Mouse (Mus musculus) cortical plate, adult 2 months (tissue): ENCODE results near the gene Ttc21a. TPM values are rescaled to one million over a fixed set of nuclear protein-coding genes. Genes with fewer than 3 reads are reported as not detected.

Source experiments
- H3K27ac ChIP-seq: fragments of 200-500 bp; 2 replicates; pipeline ENCODE4 v1.5.1; 2012; ENCODE audit warnings: low read length, control low read depth, inconsistent platforms; ENCODE audit not compliant: insufficient read depth
- H3K4me1 ChIP-seq: fragments of 200-500 bp; 2 replicates; pipeline ENCODE4 v1.6.1; 2011; ENCODE audit warnings: low read length; ENCODE audit not compliant: control insufficient read depth, insufficient read depth
- H3K4me3 ChIP-seq: fragments of 200-500 bp; 2 replicates; pipeline ENCODE4 v1.5.1; 2011; ENCODE audit warnings: mild to moderate bottlenecking, low read length, control low read depth; ENCODE audit not compliant: insufficient read depth
- CTCF ChIP-seq: fragments of 200-500 bp; IDR thresholded peaks from 2 replicates; pipeline ENCODE4 v1.5.1; 2011; ENCODE audit warnings: mild to moderate bottlenecking, control low read depth, low read length; ENCODE audit not compliant: insufficient read depth; ENCODE audit errors: extremely low read depth
- POLR2A ChIP-seq: fragments of 200-500 bp; IDR thresholded peaks from 2 replicates; pipeline ENCODE4 v1.6.1; 2011; ENCODE audit warnings: mild to moderate bottlenecking, low read length, control low read depth; ENCODE audit not compliant: insufficient read depth; ENCODE audit errors: extremely low read depth
- polyA plus RNA-seq: library from polyadenylated mRNA; depleted of rRNA; stranded (reverse); fragments of >200 nt; gene quantifications from 2 replicates; pipeline ENCODE4 v1.2.3, GENCODE M21; 2012

The Ttc21a gene
- polyA plus RNA-seq, 1 experiment, result 0.63 TPM

GRCm38 (mm10) chr9:119973281-119973680 lies 35.9 kb downstream of the Ttc21a start:
- H3K4me3 ChIP-seq, result no peak overlapping the region
- peaks cover 11% of the 10 kb centered on the region for H3K4me1 ChIP-seq
- H3K27ac ChIP-seq, result no peak overlapping the region
- TF ChIP-seq CTCF (no peak), POLR2A (no peak)

DNA sequence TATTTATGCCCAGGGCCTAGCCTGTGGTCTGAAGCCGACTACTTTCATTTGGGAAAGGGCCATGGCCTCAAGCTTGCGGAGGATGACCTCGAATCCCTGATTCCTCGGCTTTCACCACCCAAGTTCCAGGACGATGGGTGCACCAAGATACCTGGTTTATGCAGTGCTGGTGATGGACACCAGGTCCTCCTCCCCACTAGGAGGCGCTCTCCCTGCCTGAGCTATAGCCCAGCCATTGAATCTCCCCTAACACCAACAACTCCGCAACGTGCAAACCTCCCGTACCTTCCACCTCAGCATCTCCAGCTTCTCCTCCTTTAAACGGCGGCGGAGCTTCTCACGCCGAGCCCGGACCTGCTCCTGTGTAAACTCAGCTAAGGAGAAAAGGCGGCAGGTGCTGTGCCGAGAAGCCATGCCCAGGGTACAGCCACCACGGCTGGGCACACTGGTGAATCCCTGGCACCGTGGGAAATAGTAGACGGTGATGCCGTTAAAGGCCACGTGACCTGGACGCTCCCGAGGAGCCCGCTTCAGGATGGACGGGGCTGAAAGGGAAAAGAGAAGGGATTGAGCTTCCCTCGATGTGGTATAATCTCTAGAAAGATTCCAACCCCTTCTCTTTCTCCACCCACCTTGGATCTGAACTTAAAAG lies 36.6 kb downstream of the Ttc21a start:
- Histone ChIP-seq H3K4me3 (no peak overlapping the region), H3K27ac (no peak overlapping the region), H3K4me1 (peaks cover 15% of the 10 kb centered on the region)
- TF ChIP-seq CTCF, result peak; percentile 36
- no peak for TF ChIP-seq POLR2A

DNA sequence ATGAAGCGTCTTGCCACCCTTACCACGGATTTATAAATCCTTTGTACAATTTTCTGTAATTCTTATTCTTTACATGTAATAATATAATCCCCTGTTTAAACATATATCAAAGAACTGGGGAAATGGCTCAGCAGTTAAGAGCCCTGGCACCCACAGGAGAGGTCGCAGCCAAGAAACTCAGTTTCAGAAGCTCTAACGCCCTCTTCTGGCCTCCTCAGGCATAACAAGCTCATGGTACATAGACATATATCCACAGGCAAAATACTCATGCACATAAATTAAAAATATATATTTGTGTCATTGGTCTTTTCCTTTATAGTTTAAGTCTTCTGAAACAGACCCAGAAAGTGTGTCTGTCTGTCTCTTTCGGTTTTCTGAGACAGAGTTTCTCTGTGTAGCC lies 37.2 kb downstream of the Ttc21a start:
- Histone ChIP-seq H3K27ac (no peak overlapping the region), H3K4me3 (no peak overlapping the region), H3K4me1 (peaks cover 19% of the 10 kb centered on the region)
- TF ChIP-seq POLR2A (no peak), CTCF (no peak)

DNA sequence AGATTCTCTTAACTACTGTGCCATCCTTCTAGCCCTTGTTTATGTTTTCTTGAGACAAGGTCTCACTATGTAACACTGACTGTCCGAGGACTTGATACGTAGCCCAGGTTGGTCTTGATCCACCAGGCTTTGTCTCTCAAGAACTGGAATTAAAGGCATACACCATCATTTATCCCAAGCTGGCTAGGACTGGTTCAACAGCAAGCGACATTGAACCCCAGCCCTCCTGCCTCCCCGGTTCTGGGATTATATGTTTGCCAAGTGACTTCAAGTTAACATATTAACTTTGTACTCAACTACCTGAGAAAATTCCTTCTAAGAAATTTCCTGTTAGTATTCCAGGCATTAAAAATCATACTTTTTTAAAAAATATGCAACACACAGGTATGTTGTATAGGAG lies 37.9 kb downstream of the Ttc21a start:
- H3K4me1 ChIP-seq, result peaks cover 23% of the 10 kb centered on the region
- TF ChIP-seq CTCF (no peak), POLR2A (no peak)
- no peak overlapping the region for H3K4me3 ChIP-seq
- no peak overlapping the region for H3K27ac ChIP-seq

- H3K4me1 ChIP-seq, result peaks cover 30% of the 10 kb centered on the region
- no peak for TF ChIP-seq POLR2A
- no peak for TF ChIP-seq CTCF
- H3K27ac ChIP-seq, result no peak overlapping the region
- no peak overlapping the region for H3K4me3 ChIP-seq
These were observed 39.5 kb downstream of the Ttc21a start for GRCm38 (mm10) chr9:119976704-119977556.

- H3K4me3 ChIP-seq, result no peak overlapping the region
- peaks cover 30% of the 10 kb centered on the region for H3K4me1 ChIP-seq
- no peak overlapping the region for H3K27ac ChIP-seq
- TF ChIP-seq CTCF, result no peak
- TF ChIP-seq POLR2A, result no peak
These were observed 40.2 kb downstream of the Ttc21a start for GRCm38 (mm10) chr9:119977557-119978060.

GRCm38 (mm10) chr9:119978151-119978810 lies 40.9 kb downstream of the Ttc21a start:
- Histone ChIP-seq H3K4me3 (no peak overlapping the region), H3K27ac (peak overlapping the region; percentile 24; the same call in 1 of the 2 replicates), H3K4me1 (peaks cover 30% of the 10 kb centered on the region)
- TF ChIP-seq CTCF (no peak), POLR2A (no peak)

DNA sequence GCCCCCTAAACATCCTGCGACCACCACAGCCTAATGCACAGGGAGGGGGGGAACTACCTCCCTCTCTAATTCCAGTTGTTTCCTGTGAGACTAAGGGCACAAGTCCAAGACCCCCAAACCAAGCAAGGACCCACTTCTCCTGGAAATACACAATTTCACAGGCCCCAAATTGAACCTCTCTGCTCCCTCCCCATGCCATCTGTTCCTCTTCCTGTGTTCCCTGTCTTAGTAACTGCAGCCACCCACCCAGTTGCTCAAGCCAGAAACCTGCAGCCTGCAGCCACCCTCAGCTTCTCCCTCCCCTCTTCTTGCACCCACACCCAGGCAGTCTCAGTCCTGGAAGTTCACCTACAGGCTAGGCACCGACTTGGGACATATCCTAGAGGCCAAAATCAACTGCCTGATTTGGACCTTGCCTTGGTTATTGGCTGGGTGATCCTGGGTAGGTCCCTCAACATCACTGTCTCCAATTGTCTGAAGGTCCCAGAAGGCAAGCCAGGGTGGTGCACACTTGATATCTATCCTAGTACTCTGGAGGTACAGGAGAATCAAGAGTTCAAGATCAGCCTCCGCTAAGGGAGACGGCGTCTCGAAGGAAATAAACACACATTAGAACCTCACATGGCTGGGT lies 41.5 kb downstream of the Ttc21a start:
- Histone ChIP-seq H3K27ac (peak overlapping the region; percentile 9; the same call in 1 of the 2 replicates), H3K4me1 (peaks cover 30% of the 10 kb centered on the region)

DNA sequence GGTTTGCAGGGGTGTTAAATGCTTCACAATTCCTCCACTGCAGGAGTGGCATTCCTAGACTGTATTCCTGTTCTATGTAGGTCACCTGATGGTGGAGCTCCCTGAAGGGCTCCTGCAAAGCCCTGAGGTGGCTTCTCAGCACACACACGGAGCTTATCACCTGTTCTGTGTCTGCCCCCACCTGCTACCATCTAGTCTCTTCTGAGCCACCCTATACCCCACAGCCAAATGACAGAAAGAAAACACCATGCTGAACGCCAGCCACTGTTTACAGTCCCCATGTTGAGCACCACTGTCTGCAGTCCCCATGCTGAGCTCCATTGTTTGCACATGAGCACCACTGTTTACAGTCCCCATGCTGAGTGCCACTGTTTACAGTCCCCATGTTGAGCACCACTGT lies 42.3 kb downstream of the Ttc21a start:
- Histone ChIP-seq H3K4me3 (no peak overlapping the region), H3K27ac (no peak overlapping the region), H3K4me1 (peaks cover 30% of the 10 kb centered on the region)
- TF ChIP-seq CTCF, result no peak
- TF ChIP-seq POLR2A, result no peak

More for the DNA sequence above, 41.5 kb downstream of the Ttc21a start:
- no peak overlapping the region for H3K4me3 ChIP-seq
- TF ChIP-seq POLR2A (no peak), CTCF (no peak)
